Mouse (Mus musculus) right cerebral cortex, postnatal 10 days (tissue): ENCODE data around the gene Ablim1.

Experiments used
- DNase-seq, 2 experiments: peaks; one replicate each; pipeline ENCODE4 v3.0.0; 2021; ENCODE audit warnings: low spot score in 2 of 2

Gene Ablim1

GRCm38 (mm10) chr19:56990367-56991111 is 324.2 kb downstream of the Ablim1 start:
- peak; percentile 62 to 68 for DNase-seq

- peak; percentile 43 to 58 for DNase-seq
These were observed 325.5 kb downstream of the Ablim1 start for GRCm38 (mm10) chr19:56989171-56989570.

- DNase-seq: no peak
These were observed 330.5 kb downstream of the Ablim1 start for GRCm38 (mm10) chr19:56984229-56984628.

- DNase-seq: no peak
These were observed 331.0 kb downstream of the Ablim1 start for GRCm38 (mm10) chr19:56983757-56984156.
